Mouse (Mus musculus) heart, adult 2 months (tissue): ENCODE measurements at regions not wholly inside any gene's neighbourhood (a gene's known extent, or its start where the extent isn't known, plus 50 kb on each side); places are given as distances from the start of the nearest gene placed in this dataset.

ENCODE experiments used
- DNase-seq, 2 experiments: peaks; one replicate each; pipeline ENCODE4 v3.0.0; 2021
- H3K27ac ChIP-seq: fragments of 200-600 bp; 2 replicates; pipeline ENCODE4 v1.8.1; 2022
- H3K27me3 ChIP-seq: fragments of 200-500 bp; 2 replicates; pipeline ENCODE4 v1.6.1; 2012; ENCODE audit warnings: mild to moderate bottlenecking, low read length, inconsistent platforms, mixed read lengths; ENCODE audit not compliant: control insufficient read depth, insufficient read depth
- H3K36me3 ChIP-seq: fragments of 200-500 bp; 2 replicates; pipeline ENCODE4 v1.6.1; 2012; ENCODE audit warnings: low read length, inconsistent platforms; ENCODE audit not compliant: control insufficient read depth, insufficient read depth
- H3K4me1 ChIP-seq: fragments of 200-500 bp; 2 replicates; pipeline ENCODE4 v1.6.1; 2011; ENCODE audit warnings: low read length; ENCODE audit not compliant: control insufficient read depth, insufficient read depth
- H3K4me3 ChIP-seq: fragments of 200-600 bp; 2 replicates; pipeline ENCODE4 v1.8.1; 2022
- H3K79me2 ChIP-seq: fragments of 200-500 bp; replicated peaks from 2 replicates; pipeline ENCODE4 v1.6.1; 2012; ENCODE audit warnings: mild to moderate bottlenecking, inconsistent platforms, low read length, moderate library complexity, mixed read lengths; ENCODE audit not compliant: control insufficient read depth, insufficient read depth
- H3K9ac ChIP-seq: fragments of 200-500 bp; 2 replicates; pipeline ENCODE4 v1.6.1; 2012; ENCODE audit warnings: low read depth, mild to moderate bottlenecking, control low read depth, inconsistent platforms, low read length, mixed read lengths
- CTCF ChIP-seq: fragments of 200-600 bp; IDR thresholded peaks from 2 replicates; pipeline ENCODE4 v1.8.1; 2022; ENCODE audit warnings: antibody characterized with exemption, mild to moderate bottlenecking, moderate library complexity
- EP300 ChIP-seq: fragments of 200-500 bp; IDR thresholded peaks from 2 replicates; pipeline ENCODE4 v1.6.1; 2011; ENCODE audit warnings: low read depth, low read length, control low read depth; ENCODE audit not compliant: insufficient read depth
- POLR2A ChIP-seq: fragments of 200-500 bp; IDR thresholded peaks from 2 replicates; pipeline ENCODE4 v1.6.1; 2011; ENCODE audit warnings: mild to moderate bottlenecking, low read depth, low read length, control low read depth; ENCODE audit not compliant: insufficient read depth
- WGBS: fragments of 180-500 bp; shearing (Covaris S2); methylation state at CpG from one replicate; pipeline ENCODE4 v1.1.7; 2018; 5-methylcytosine and 5-hydroxymethylcytosine counted together
- intact Hi-C: fragments of 180-260 bp; cut with DNase I; formaldehyde crosslinking; loops from one replicate; pipeline ENCODE4 v1.15.1; 2025

DNA sequence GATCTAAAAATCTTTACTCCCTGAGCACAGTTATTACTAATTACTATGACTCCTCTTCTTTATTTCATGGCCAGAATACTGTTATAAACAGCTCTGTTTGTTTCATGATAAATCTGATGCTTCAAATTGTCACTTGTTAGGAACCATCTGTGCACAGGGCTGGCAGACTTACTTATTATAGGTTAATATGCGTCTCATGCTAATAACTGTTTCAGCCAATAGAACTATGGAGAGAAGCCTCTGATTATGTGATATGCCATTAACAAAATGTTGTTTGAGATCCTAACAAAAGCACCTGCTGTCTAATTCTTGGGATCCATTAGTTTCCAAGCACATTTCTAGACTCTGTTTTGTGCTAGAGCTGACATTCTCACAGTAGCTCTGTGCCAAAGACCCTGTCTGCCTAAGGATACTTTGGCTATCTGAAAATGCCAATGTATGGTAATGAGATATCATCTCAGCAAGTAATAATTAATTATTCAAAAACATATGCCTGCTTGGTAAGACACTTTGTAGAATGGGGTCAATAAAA lies 318.1 kb downstream of the Grb14 start:
- no peaks in the 10 kb centered on the region for H3K36me3 ChIP-seq
- no peak for DNase-seq
- intact Hi-C loops: no loop called here
- no peak overlapping the region for H3K9ac ChIP-seq
- H3K27me3 ChIP-seq: no peaks in the 10 kb centered on the region
- TF ChIP-seq POLR2A: no peak
- no peak for TF ChIP-seq EP300
- no peak for TF ChIP-seq CTCF
- H3K4me1 ChIP-seq: no peaks in the 10 kb centered on the region
- no peak overlapping the region for H3K4me3 ChIP-seq
- H3K79me2 ChIP-seq: no peaks in the 10 kb centered on the region
- H3K27ac ChIP-seq: no peak overlapping the region
- WGBS: 88% methylated on average over 1 of the region's 1 CpGs

DNA sequence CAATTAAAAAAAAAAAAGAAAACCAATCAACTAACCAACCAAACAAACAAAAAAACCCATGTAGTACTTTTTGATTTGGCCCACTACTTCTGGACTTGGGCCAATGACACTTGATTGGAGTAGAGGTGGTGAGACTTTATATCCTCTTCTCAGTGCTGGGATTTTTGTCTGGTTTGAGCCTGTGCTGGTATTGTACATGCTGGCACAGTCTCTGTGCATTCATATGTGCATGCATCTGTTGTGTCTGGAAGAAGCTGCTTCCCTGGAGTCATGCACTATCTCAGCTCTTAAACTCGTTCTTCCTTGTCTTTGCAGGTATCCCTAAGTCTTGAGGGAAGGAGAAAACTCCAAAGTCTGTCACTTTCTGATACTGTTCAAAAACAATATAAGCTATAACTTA lies 328.8 kb downstream of the Grb14 start:
- H3K36me3 ChIP-seq: no peaks in the 10 kb centered on the region
- no peak overlapping the region for H3K9ac ChIP-seq
- intact Hi-C loops: no loop called here
- H3K27ac ChIP-seq: no peak overlapping the region
- TF ChIP-seq CTCF (no peak), POLR2A (no peak), EP300 (no peak)
- H3K4me3 ChIP-seq: no peak overlapping the region
- DNase-seq: no peak
- no peaks in the 10 kb centered on the region for H3K79me2 ChIP-seq
- H3K4me1 ChIP-seq: no peaks in the 10 kb centered on the region
- H3K27me3 ChIP-seq: no peaks in the 10 kb centered on the region
- WGBS: 63% methylated on average over 1 of the region's 1 CpGs

DNA sequence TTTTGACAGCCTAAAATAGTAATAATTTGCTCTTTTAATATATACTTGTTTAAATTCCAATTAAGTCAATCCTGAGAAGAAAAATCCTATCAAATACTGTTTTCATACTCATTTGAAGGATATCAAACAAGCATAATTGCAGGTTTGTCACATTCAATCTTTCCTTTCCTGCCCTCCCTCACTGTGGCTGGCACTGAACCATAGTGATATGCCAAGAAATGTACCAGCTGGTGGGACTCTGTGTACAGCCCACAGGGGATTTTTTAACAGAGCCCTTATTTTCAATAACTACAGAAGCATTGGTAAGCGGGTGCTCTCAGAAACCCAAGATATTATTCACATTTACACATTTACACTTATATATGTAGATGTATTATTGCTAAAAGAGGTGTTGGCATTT lies 333.3 kb downstream of the Grb14 start:
- H3K4me3 ChIP-seq: no peak overlapping the region
- intact Hi-C loops: no loop called here
- no peaks in the 10 kb centered on the region for H3K4me1 ChIP-seq
- H3K79me2 ChIP-seq: no peaks in the 10 kb centered on the region
- no peaks in the 10 kb centered on the region for H3K27me3 ChIP-seq
- TF ChIP-seq CTCF (no peak), EP300 (no peak), POLR2A (no peak)
- 83% methylated on average over 1 of the region's 1 CpGs for WGBS
- no peak overlapping the region for H3K27ac ChIP-seq
- H3K9ac ChIP-seq: no peak overlapping the region
- H3K36me3 ChIP-seq: no peaks in the 10 kb centered on the region
- DNase-seq: no peak

DNA sequence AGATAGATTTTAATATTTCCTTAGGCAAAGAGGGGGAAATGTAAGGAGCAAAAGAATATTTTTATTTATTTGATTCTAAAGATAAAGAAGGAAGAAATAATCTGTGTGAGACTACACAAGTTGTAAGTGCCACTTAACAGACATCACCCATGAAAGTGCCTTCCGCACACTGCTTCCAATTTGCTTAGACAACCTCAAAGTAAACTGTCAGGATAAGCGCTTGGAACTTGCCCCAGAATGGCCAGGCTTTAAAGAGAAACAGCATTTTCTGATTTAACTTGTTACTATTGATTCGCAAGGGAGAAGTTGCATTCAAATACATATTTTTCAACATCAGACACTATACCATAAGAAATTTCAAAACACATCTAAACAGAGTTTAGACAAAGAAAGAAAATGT lies 333.8 kb downstream of the Grb14 start:
- DNase-seq: no peak
- H3K4me3 ChIP-seq: no peak overlapping the region
- no peak overlapping the region for H3K9ac ChIP-seq
- no peaks in the 10 kb centered on the region for H3K79me2 ChIP-seq
- no peak for TF ChIP-seq POLR2A
- TF ChIP-seq CTCF: no peak
- no peak for TF ChIP-seq EP300
- intact Hi-C loops: no loop called here
- H3K27ac ChIP-seq: no peak overlapping the region
- H3K36me3 ChIP-seq: no peaks in the 10 kb centered on the region
- no peaks in the 10 kb centered on the region for H3K27me3 ChIP-seq
- H3K4me1 ChIP-seq: no peaks in the 10 kb centered on the region
- 82% methylated on average over 3 of the region's 3 CpGs for WGBS

DNA sequence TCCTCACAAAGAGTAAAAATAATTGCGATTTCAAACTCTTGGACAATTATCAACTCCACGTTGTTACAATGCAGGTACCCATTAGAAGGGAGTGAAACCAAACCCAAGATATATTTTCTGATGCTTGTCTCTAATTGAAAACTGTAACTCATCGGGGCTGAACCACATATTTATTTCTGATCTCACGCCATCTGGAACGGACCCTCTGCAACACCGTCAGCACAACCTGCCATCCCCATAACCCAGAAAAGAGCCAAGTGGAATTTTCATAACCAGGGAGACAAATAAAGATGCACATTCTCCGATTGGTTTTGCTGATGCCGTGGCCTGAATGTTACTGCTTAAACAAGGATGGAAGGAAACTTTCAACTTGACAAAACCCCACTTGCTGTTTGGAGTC lies 338.0 kb downstream of the Grb14 start:
- Histone ChIP-seq H3K4me1 (no peaks in the 10 kb centered on the region), H3K36me3 (no peaks in the 10 kb centered on the region), H3K9ac (no peak overlapping the region), H3K4me3 (no peak overlapping the region), H3K79me2 (no peaks in the 10 kb centered on the region), H3K27ac (no peak overlapping the region), H3K27me3 (no peaks in the 10 kb centered on the region)
- intact Hi-C loops: no loop called here
- WGBS: 88% methylated on average over 8 of the region's 8 CpGs
- DNase-seq: no peak
- no peak for TF ChIP-seq CTCF
- TF ChIP-seq EP300: no peak

DNA sequence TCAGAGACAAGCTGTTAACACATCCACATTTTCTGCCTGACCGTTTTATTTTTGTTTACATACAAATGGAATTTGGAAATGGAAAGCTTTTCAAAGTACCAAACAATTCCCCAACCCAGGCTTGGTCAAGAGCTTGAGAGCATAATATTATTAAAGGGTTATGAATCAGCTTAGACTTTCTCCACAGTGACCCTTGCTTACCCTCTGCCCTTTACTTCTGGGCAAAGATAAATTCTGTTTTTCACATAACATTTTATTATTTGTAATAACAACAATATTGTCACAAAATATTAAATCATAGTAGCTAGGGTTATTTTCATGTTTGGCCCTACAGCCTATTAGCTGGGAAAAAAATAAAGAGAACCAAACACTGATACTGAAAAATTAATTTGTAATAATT lies 375.2 kb downstream of the Grb14 start:
- Histone ChIP-seq H3K9ac (no peak overlapping the region), H3K79me2 (no peaks in the 10 kb centered on the region), H3K27ac (no peak overlapping the region), H3K4me3 (no peak overlapping the region), H3K27me3 (no peaks in the 10 kb centered on the region), H3K4me1 (no peaks in the 10 kb centered on the region), H3K36me3 (no peaks in the 10 kb centered on the region)
- intact Hi-C loops: no loop called here
- DNase-seq: no peak
- 71% methylated on average over 1 of the region's 1 CpGs for WGBS
- TF ChIP-seq EP300 (no peak), POLR2A (no peak), CTCF (no peak)

DNA sequence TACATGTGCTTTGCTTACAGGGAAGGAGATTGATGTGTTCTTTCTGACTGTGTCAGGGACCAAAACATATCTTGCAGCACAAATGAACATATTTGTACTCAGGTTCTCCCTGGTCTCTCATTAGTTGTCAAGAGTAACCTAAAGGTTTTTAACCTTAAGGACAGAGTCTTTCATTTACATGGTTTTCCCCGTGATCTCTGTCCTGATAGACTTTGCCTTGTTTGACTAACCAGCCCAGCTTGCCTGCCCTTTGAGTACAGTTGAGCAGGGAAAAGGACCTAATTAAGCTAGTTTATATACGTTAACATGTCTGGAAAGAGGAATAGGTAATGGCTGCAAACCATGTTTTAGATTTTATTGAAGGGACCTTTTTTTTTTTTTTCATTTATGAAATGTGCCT lies 407.9 kb downstream of the Grb14 start:
- Histone ChIP-seq H3K79me2 (no peaks in the 10 kb centered on the region), H3K4me3 (no peak overlapping the region), H3K36me3 (no peaks in the 10 kb centered on the region), H3K9ac (no peak overlapping the region), H3K27me3 (no peaks in the 10 kb centered on the region), H3K4me1 (no peaks in the 10 kb centered on the region), H3K27ac (no peak overlapping the region)
- 75% methylated on average over 2 of the region's 2 CpGs for WGBS
- no peak for TF ChIP-seq EP300
- no peak for TF ChIP-seq CTCF
- TF ChIP-seq POLR2A: no peak
- intact Hi-C loops: no loop called here
- no peak for DNase-seq
